ENCODE assay signal across 9 mouse cellular contexts in genomic region chr12:86725706-86726105, GRCm38 (mm10). TPM values are rescaled to one million over a fixed set of nuclear protein-coding genes. Genes with fewer than 3 reads are reported as not detected.
DNase-seq lines count a peak whose midpoint lies in the region; ATAC-seq and TF ChIP-seq lines count a peak whose summit lies in the region.
"Had no signal": no experiment of that assay in that cellular context is flagged by ENCODE, and none has a peak within 500 bp of the region (broad histone marks: within the 10 kb centered on the region; RNA-seq: fewer than 3 reads in every experiment).

No protein-coding gene starts in this region.

- H3K4me3 ChIP-seq in layer of hippocampus, adult 2 months = peak overlapping the region; percentile 85
- H3K4me3 ChIP-seq in G1E (ENCODE audit: low read depth, low read length) = peak overlapping the region; percentile 77
- peak overlapping the region; percentile 23 for H3K4me3 ChIP-seq in myocyte

- DNase-seq in layer of hippocampus, adult 2 months (ENCODE audit: low spot score in 2 of 2) = peak in 1 of 2 experiments; percentile 27
- DNase-seq in layer of hippocampus, adult 9-10 months (ENCODE audit: low spot score) = no peak
- peak; percentile 81 for DNase-seq in G1E (ENCODE audit: low spot score)
- DNase-seq in adrenal gland, postnatal 14 days = no peak
- no peak for DNase-seq in kidney, postnatal 14 days

- H3K4me1 ChIP-seq in G1E (ENCODE audit: insufficient read depth, low read depth, low read length) = peaks cover 17% of the 10 kb centered on the region

- H3K27ac ChIP-seq in layer of hippocampus, adult 2 months = peak overlapping the region; percentile 58

- TF ChIP-seq CTCF in layer of hippocampus, adult 2 months (conservative IDR thresholded peaks at IDR 0.05) = no peak
- no peak for TF ChIP-seq CTCF in G1E (IDR thresholded peaks at IDR 0.05; ENCODE audit: low read depth, low read length)

- no peak for TF ChIP-seq POLR2A in myocyte (IDR thresholded peaks at IDR 0.05; ENCODE audit: insufficient read length, low read depth)

- no peaks in the 10 kb centered on the region for H3K79me2 ChIP-seq in myocyte (ENCODE audit: control insufficient read depth, insufficient read depth)

- H3K36me3 ChIP-seq in G1E (replicated peaks) (peaks cover 18% of the 10 kb centered on the region), myocyte (ENCODE audit: control insufficient read depth, insufficient read depth) (no peaks in the 10 kb centered on the region)

- peak overlapping the region; percentile 1 for H3ac ChIP-seq in myocyte (ENCODE audit: control insufficient read depth, insufficient read length)

- no peaks in the 10 kb centered on the region for H3K9me3 ChIP-seq in G1E (replicated peaks)

- H3K27me3 ChIP-seq in G1E (ENCODE audit: insufficient read depth, low read length) (peaks cover 5% of the 10 kb centered on the region), myocyte (ENCODE audit: control insufficient read depth, insufficient read depth, insufficient read length) (no peaks in the 10 kb centered on the region)

- peak; percentile 48; the same call in 1 of the 2 replicates for ATAC-seq in G1E (ENCODE audit: extremely low read depth, insufficient number of reproducible peaks, low FRiP score, poor library complexity, severe bottlenecking)
- ATAC-seq in common myeloid progenitor, adult 5-6 weeks (replicated peaks; ENCODE audit: low read depth, poor library complexity, severe bottlenecking) = peak; percentile 30
- peak; percentile 38 for ATAC-seq in inflammation-experienced regulatory T-cells, adult 6 months

- H3K4me2 ChIP-seq in myocyte (ENCODE audit: low read depth) = peak overlapping the region; percentile 88

TF ChIP-seq in myocyte, 11 proteins besides CTCF, POLR2A, EP300 and RAD21:
- TF ChIP-seq MYOD1 (IDR thresholded peaks at IDR 0.05; ENCODE audit: control insufficient read depth in 1 of 3, insufficient read length in 2 of 3, low read depth in 2 of 3) (no peak), REST (IDR thresholded peaks at IDR 0.05; ENCODE audit: insufficient read depth, insufficient read length) (no peak), TCF3 (IDR thresholded peaks at IDR 0.05; ENCODE audit: insufficient read length, low read depth) (no peak), SRF (IDR thresholded peaks at IDR 0.05; ENCODE audit: control insufficient read depth, insufficient read length, low read depth) (no peak), POLR2AphosphoS2 (IDR thresholded peaks at IDR 0.05; ENCODE audit: insufficient read length, low read depth) (no peak), TCF12 (IDR thresholded peaks at IDR 0.05; ENCODE audit: insufficient read depth, poor library complexity, severe bottlenecking) (no peak), E2F4 (IDR thresholded peaks at IDR 0.05; ENCODE audit: insufficient read depth) (no peak), MAX (IDR thresholded peaks at IDR 0.05; ENCODE audit: low read depth) (no peak), MYOG (IDR thresholded peaks at IDR 0.05; ENCODE audit: control insufficient read depth in 1 of 3, insufficient read depth in 1 of 3, insufficient read length in 2 of 3, low read depth in 2 of 3) (no peak), CEBPB (IDR thresholded peaks at IDR 0.05; ENCODE audit: insufficient read depth, poor library complexity, severe bottlenecking) (no peak), USF1 (IDR thresholded peaks at IDR 0.05; ENCODE audit: low read depth) (no peak)

RNA-seq across cellular contexts. Expression of gene Angel1, which starts 0.6 kb away (rescaled TPM):
- total RNA-seq in layer of hippocampus, adult 2 months (2021) = 1 to 10 TPM; 5.6 to 5.8 TPM
- total RNA-seq in G1E (2014; fragmentation: Nextera tagmentation) (8.5 and 9.1 TPM in 2 replicates), G1E (2017) (1.8 and 2.9 TPM in 2 replicates)
- polyA plus RNA-seq in G1E (2012) (1.3 and 1.8 TPM in 2 replicates), myocyte (2012; fragmentation: generic; extraction: Trizol) (3.0 TPM)
- total RNA-seq in common myeloid progenitor, adult 5-6 weeks (2017) = 1.6 and 4.6 TPM in 2 replicates
- 1 to 10 TPM; 3.8 to 7.2 (median 7.1) TPM for polyA plus RNA-seq in inflammation-experienced regulatory T-cells, adult 6 months (2017; shearing (Covaris generic))
- total RNA-seq in adrenal gland, postnatal 14 days (2021) = 2.7 and 5.0 TPM in 2 replicates

RNA-seq across cellular contexts. Expression of gene Lrrc74a, which starts 8.5 kb away (rescaled TPM):
- not detected for total RNA-seq in layer of hippocampus, adult 2 months (2021)
- total RNA-seq in G1E (2014; fragmentation: Nextera tagmentation) = not detected in 2 replicates
- total RNA-seq in G1E (2017) = 0.05 TPM in 1 of 2 replicates, not detected in the other
- polyA plus RNA-seq in G1E (2012) = not detected in 2 replicates
- total RNA-seq in common myeloid progenitor, adult 5-6 weeks (2017) = not detected in 2 replicates
- not detected for polyA plus RNA-seq in inflammation-experienced regulatory T-cells, adult 6 months (2017; shearing (Covaris generic))
- polyA plus RNA-seq in myocyte (2012; fragmentation: generic; extraction: Trizol) = not detected
- total RNA-seq in adrenal gland, postnatal 14 days (2021) = not detected in 2 replicates
- total RNA-seq: left cerebral cortex, postnatal 25 days had no signal

RNA-seq across cellular contexts. Expression of gene Vash1, which starts 47.2 kb away (rescaled TPM):
- total RNA-seq in layer of hippocampus, adult 2 months (2021) = 10 to 100 TPM; 40.4 to 41.8 TPM
- total RNA-seq in G1E (2014; fragmentation: Nextera tagmentation) (not detected in 2 replicates), G1E (2017) (not detected in 2 replicates)
- polyA plus RNA-seq in G1E (2012) (0.02 TPM in 1 of 2 replicates, not detected in the other), myocyte (2012; fragmentation: generic; extraction: Trizol) (1.6 TPM)
- total RNA-seq in common myeloid progenitor, adult 5-6 weeks (2017) = 0.63 and 0.91 TPM in 2 replicates
- polyA plus RNA-seq in inflammation-experienced regulatory T-cells, adult 6 months (2017; shearing (Covaris generic)) = under 1 TPM in 1 of 3 experiments, not detected in 2; 0.21 TPM
- total RNA-seq in adrenal gland, postnatal 14 days (2021) = 12.0 and 12.2 TPM in 2 replicates

Comparison
In these comparisons a context has a peak if more than half of its experiments do, and no peak if none do; other contexts are left out.
1. H3K4me3 ChIP-seq: peak in every context shown above with its lines; median percentile 85 in layer of hippocampus, adult 2 months; 77 in G1E; 23 in myocyte.